Comparison of ENCODE assay signal across 24 mouse cellular contexts in the genomic region with DNA sequence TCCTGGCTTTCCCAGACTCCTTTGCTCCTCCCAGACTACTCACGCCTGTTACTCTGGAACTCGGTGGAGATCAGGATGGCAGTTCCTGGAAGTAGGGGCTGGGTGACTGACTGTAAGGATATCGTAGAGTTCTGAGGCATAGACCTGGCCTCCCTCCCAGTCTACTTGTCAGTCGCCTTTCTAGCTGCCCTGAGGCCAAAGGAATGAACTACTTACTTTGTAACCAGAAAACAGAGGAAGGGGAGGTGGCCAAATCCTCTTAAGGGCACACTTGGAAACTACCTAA. TPM values are rescaled to one million over a fixed set of nuclear protein-coding genes. Genes with fewer than 3 reads are reported as not detected.
DNase-seq lines count a peak whose midpoint lies in the region; ATAC-seq and TF ChIP-seq lines count a peak whose summit lies in the region.
"Had no signal": no experiment of that assay in that cellular context is flagged by ENCODE, and none has a peak within 500 bp of the region (broad histone marks: within the 10 kb centered on the region; RNA-seq: fewer than 3 reads in every experiment).

No protein-coding gene starts in this region.

- peak overlapping the region; percentile 67 for H3K27ac ChIP-seq in liver, adult 2 months (replicated peaks; ENCODE audit: insufficient read depth, low read depth, low read length)
- H3K27ac ChIP-seq in liver, embryonic 14.5 days = peak overlapping the region; percentile 63
- H3K27ac ChIP-seq in lung, postnatal 0 days (ENCODE audit: low read length) = no peak overlapping the region
- no peak overlapping the region for H3K27ac ChIP-seq in left cerebral cortex, adult 2 months
- H3K27ac ChIP-seq in hindbrain, embryonic 12.5 days = no peak overlapping the region
- H3K27ac ChIP-seq: embryonic facial prominence, embryonic 12.5 days; forebrain, embryonic 12.5 days; hindbrain, embryonic 13.5 days; hindbrain, postnatal 0 days had no signal

- TF ChIP-seq POLR2A in liver, adult 2 months (IDR thresholded peaks at IDR 0.05; ENCODE audit: extremely low read depth, insufficient read depth, low read length) = no peak

- intact Hi-C loops in left cerebral cortex, adult 2 months (cut with DNase I) = no loop called here

- DNase-seq in liver, adult 2 months (ENCODE audit: extremely low read depth, low read depth, low spot score) = peak; percentile 55
- no peak for DNase-seq in liver
- DNase-seq in ZHBTc4 (ENCODE audit: low read depth, low spot score) = peak; percentile 40
- DNase-seq in liver, embryonic 14.5 days (ENCODE audit: low read depth in 3 of 3, low spot score in 3 of 3) = no peak
- no peak for DNase-seq in lung, postnatal 0 days (ENCODE audit: low spot score)
- no peak for DNase-seq in left cerebral cortex, adult 2 months (ENCODE audit: extremely low spot score in 1 of 2, low spot score in 2 of 2)
- DNase-seq: adrenal gland, postnatal 10 days; cerebellum, adult 11 months; cerebellum, adult 9-10 months; cerebellum, postnatal 25 days; gastrocnemius, postnatal 14 days; heart, postnatal 10 days; heart, postnatal 4 days had no signal

- no peak overlapping the region for H3K9ac ChIP-seq in liver, adult 2 months (ENCODE audit: low read depth, low read length)
- H3K9ac ChIP-seq in liver, embryonic 14.5 days (replicated peaks) = no peak overlapping the region; the same call in 1 of the 2 replicates
- no peak overlapping the region for H3K9ac ChIP-seq in lung, postnatal 0 days (replicated peaks; ENCODE audit: low read depth)
- H3K9ac ChIP-seq in hindbrain, embryonic 12.5 days = no peak overlapping the region
- H3K9ac ChIP-seq: embryonic facial prominence, embryonic 12.5 days; forebrain, embryonic 12.5 days; hindbrain, embryonic 13.5 days had no signal

- H3K4me2 ChIP-seq in liver, embryonic 14.5 days (ENCODE audit: low read depth) = no peak overlapping the region; the same call in 1 of the 2 replicates
- no peak overlapping the region for H3K4me2 ChIP-seq in lung, postnatal 0 days (replicated peaks; ENCODE audit: low read depth, low read length)
- H3K4me2 ChIP-seq in hindbrain, embryonic 12.5 days (replicated peaks) = no peak overlapping the region
- H3K4me2 ChIP-seq: embryonic facial prominence, embryonic 12.5 days; forebrain, embryonic 12.5 days; hindbrain, embryonic 13.5 days had no signal

- ATAC-seq in liver, embryonic 14.5 days (ENCODE audit: insufficient read depth) = peak; percentile 1; the same call in 1 of the 2 replicates
- ATAC-seq in lung, postnatal 0 days = no peak
- ATAC-seq in hindbrain, embryonic 12.5 days (ENCODE audit: low FRiP score) = no peak
- ATAC-seq: forebrain, embryonic 16.5 days; hindbrain, postnatal 0 days had no signal

- H3K4me1 ChIP-seq in liver, adult 2 months (ENCODE audit: control insufficient read depth, insufficient read depth, low read length) = peaks cover 14% of the 10 kb centered on the region
- peaks cover 20 to 24% of the 10 kb centered on the region in 2 experiments for H3K4me1 ChIP-seq in liver, embryonic 14.5 days (replicated peaks; ENCODE audit: control insufficient read depth in 2 of 2, insufficient read depth in 2 of 2, low read length in 1 of 2)
- H3K4me1 ChIP-seq in lung, postnatal 0 days (ENCODE audit: insufficient read depth, low read depth, low read length) = no peaks in the 10 kb centered on the region
- H3K4me1 ChIP-seq in hindbrain, embryonic 12.5 days = no peaks in the 10 kb centered on the region
- H3K4me1 ChIP-seq: forebrain, embryonic 12.5 days; hindbrain, embryonic 13.5 days had no signal

- no peak for TF ChIP-seq CTCF in liver, adult 2 months (IDR thresholded peaks at IDR 0.05; ENCODE audit: low read depth, low read length)
- no peak for TF ChIP-seq CTCF in liver, embryonic 14.5 days (IDR thresholded peaks at IDR 0.05; ENCODE audit: low read depth)
- TF ChIP-seq CTCF in lung, postnatal 0 days (IDR thresholded peaks at IDR 0.05) = no peak
- TF ChIP-seq CTCF in left cerebral cortex, adult 2 months (IDR thresholded peaks at IDR 0.05) = no peak

- H3K27me3 ChIP-seq in liver, adult 2 months (ENCODE audit: control insufficient read depth, insufficient read depth, low read length) = no peaks in the 10 kb centered on the region
- no peaks in the 10 kb centered on the region for H3K27me3 ChIP-seq in liver, embryonic 14.5 days (ENCODE audit: control insufficient read depth, insufficient read depth, low read length)
- H3K27me3 ChIP-seq in lung, postnatal 0 days (replicated peaks; ENCODE audit: insufficient read depth, low read length) = no peaks in the 10 kb centered on the region
- H3K27me3 ChIP-seq in hindbrain, embryonic 12.5 days = no peaks in the 10 kb centered on the region
- H3K27me3 ChIP-seq: CH12.LX; embryonic facial prominence, embryonic 12.5 days; forebrain, embryonic 12.5 days; hindbrain, embryonic 13.5 days had no signal

- H3K4me3 ChIP-seq in liver, adult 2 months (ENCODE audit: insufficient read depth, low read depth, low read length) = no peak overlapping the region
- no peak overlapping the region for H3K4me3 ChIP-seq in liver, embryonic 14.5 days (ENCODE audit: insufficient read depth in 1 of 2, low read depth in 2 of 2, low read length in 2 of 2)
- no peak overlapping the region for H3K4me3 ChIP-seq in lung, postnatal 0 days (ENCODE audit: low read depth, low read length)
- no peak overlapping the region for H3K4me3 ChIP-seq in left cerebral cortex, adult 2 months
- H3K4me3 ChIP-seq in hindbrain, embryonic 12.5 days = no peak overlapping the region
- H3K4me3 ChIP-seq: embryonic facial prominence, embryonic 12.5 days; forebrain, embryonic 12.5 days; hindbrain, embryonic 13.5 days had no signal

- H3K9me3 ChIP-seq in liver, embryonic 14.5 days (ENCODE audit: control insufficient read depth, low read length) = no peaks in the 10 kb centered on the region
- H3K9me3 ChIP-seq in lung, postnatal 0 days (ENCODE audit: low read length) = no peaks in the 10 kb centered on the region
- H3K9me3 ChIP-seq in hindbrain, embryonic 12.5 days (replicated peaks) = no peaks in the 10 kb centered on the region
- H3K9me3 ChIP-seq: embryonic facial prominence, embryonic 12.5 days; forebrain, embryonic 12.5 days; hindbrain, embryonic 13.5 days had no signal

- WGBS in liver, adult 2 months = 12% methylated on average over 4 of the region's 4 CpGs
- 59% methylated on average over 4 of the region's 4 CpGs for WGBS in liver, embryonic 14.5 days (ENCODE audit: insufficient replicate concordance)
- WGBS in lung, postnatal 0 days = 46% methylated on average over 4 of the region's 4 CpGs
- 69% methylated on average over 4 of the region's 4 CpGs for WGBS in hindbrain, embryonic 12.5 days

- peaks cover 32% of the 10 kb centered on the region for H3K36me3 ChIP-seq in liver, adult 2 months (ENCODE audit: control insufficient read depth, insufficient read depth, low read length)
- H3K36me3 ChIP-seq in liver, embryonic 14.5 days (replicated peaks; ENCODE audit: control insufficient read depth, insufficient read depth, low read depth) = no peaks in the 10 kb centered on the region
- peaks cover 5% of the 10 kb centered on the region; the same call in 1 of the 2 replicates for H3K36me3 ChIP-seq in lung, postnatal 0 days (ENCODE audit: insufficient read depth, low read length)
- H3K36me3 ChIP-seq in hindbrain, embryonic 12.5 days = peaks cover 8% of the 10 kb centered on the region

- no peak for TF ChIP-seq EP300 in liver, embryonic 14.5 days (IDR thresholded peaks at IDR 0.05; ENCODE audit: low read depth)
- no peak for TF ChIP-seq EP300 in lung, postnatal 0 days (IDR thresholded peaks at IDR 0.05)

- no peaks in the 10 kb centered on the region for H3K79me2 ChIP-seq in liver, adult 2 months (ENCODE audit: control insufficient read depth, insufficient read depth, low read length)

RNA-seq across cellular contexts. Expression of a gene that starts 5.4 kb away (rescaled TPM):
- total RNA-seq in liver, adult 2 months (2014; rRNA removed) = 5.3 and 6.7 TPM in 2 replicates
- 5.0 and 5.4 TPM in 2 replicates for polyA plus RNA-seq in liver, adult 2 months (2012; rRNA removed)
- polyA plus RNA-seq in liver, embryonic 14.5 days (2012; rRNA removed) = 9.4 and 13.0 TPM in 2 replicates
- polyA plus RNA-seq in liver, embryonic 14.5 days (2014; fragmentation: Nextera tagmentation; extraction: Ambion mirVana) = 12.1 and 16.3 TPM in 2 replicates
- 284 and 329 TPM in 2 replicates for polyA plus RNA-seq in lung, postnatal 0 days (2015; fragmentation: Nextera tagmentation; extraction: Ambion mirVana)
- total RNA-seq in left cerebral cortex, adult 2 months (2021) = 1 to 10 TPM; 3.2 to 3.6 TPM
- polyA plus RNA-seq in hindbrain, embryonic 12.5 days (2016; fragmentation: Nextera tagmentation; extraction: Ambion mirVana) = 11.8 and 14.2 TPM in 2 replicates

RNA-seq across cellular contexts. Expression of a gene that starts 28.0 kb away (rescaled TPM):
- not detected in 2 replicates for total RNA-seq in liver, adult 2 months (2014; rRNA removed)
- polyA plus RNA-seq in liver, adult 2 months (2012; rRNA removed) = 0.17 TPM in 1 of 2 replicates, not detected in the other
- not detected in 2 replicates for polyA plus RNA-seq in liver, embryonic 14.5 days (2012; rRNA removed)
- not detected in 2 replicates for polyA plus RNA-seq in liver, embryonic 14.5 days (2014; fragmentation: Nextera tagmentation; extraction: Ambion mirVana)
- 8.9 and 10.2 TPM in 2 replicates for polyA plus RNA-seq in lung, postnatal 0 days (2015; fragmentation: Nextera tagmentation; extraction: Ambion mirVana)
- total RNA-seq in left cerebral cortex, adult 2 months (2021) = not detected
- not detected in 2 replicates for polyA plus RNA-seq in hindbrain, embryonic 12.5 days (2016; fragmentation: Nextera tagmentation; extraction: Ambion mirVana)
- total RNA-seq: adrenal gland, postnatal 4 days; ES-E14; hindbrain, postnatal 0 days had no signal
- polyA plus RNA-seq: brain, embryonic 14.5 days; embryonic facial prominence, embryonic 12.5 days; forebrain, embryonic 12.5 days; forebrain, embryonic 16.5 days; frontal cortex, adult 2 months; hindbrain, embryonic 13.5 days; hindbrain, postnatal 0 days had no signal

RNA-seq across cellular contexts. Expression of a gene that starts 40.2 kb away (rescaled TPM):
- total RNA-seq in liver, adult 2 months (2014; rRNA removed) = 0.09 and 0.13 TPM in 2 replicates
- 0.02 TPM in 2 replicates for polyA plus RNA-seq in liver, adult 2 months (2012; rRNA removed)
- 0.01 and 0.02 TPM in 2 replicates for polyA plus RNA-seq in liver, embryonic 14.5 days (2012; rRNA removed)
- polyA plus RNA-seq in liver, embryonic 14.5 days (2014; fragmentation: Nextera tagmentation; extraction: Ambion mirVana) = not detected in 2 replicates
- 0.04 TPM in 1 of 2 replicates, not detected in the other for polyA plus RNA-seq in lung, postnatal 0 days (2015; fragmentation: Nextera tagmentation; extraction: Ambion mirVana)
- not detected for total RNA-seq in left cerebral cortex, adult 2 months (2021)
- 0.04 TPM in 1 of 2 replicates, not detected in the other for polyA plus RNA-seq in hindbrain, embryonic 12.5 days (2016; fragmentation: Nextera tagmentation; extraction: Ambion mirVana)

Comparison
In these comparisons a context has a peak if more than half of its experiments do, and no peak if none do; other contexts are left out.
1. DNase-seq: peak in liver, adult 2 months (single experiment) and ZHBTc4 (single experiment); none in liver (single experiment), liver, embryonic 14.5 days (0 of 3), lung, postnatal 0 days (single experiment) and left cerebral cortex, adult 2 months (0 of 2).
2. H3K27ac ChIP-seq: peak in liver, adult 2 months (single experiment) and liver, embryonic 14.5 days (single experiment); none in lung, postnatal 0 days (single experiment), left cerebral cortex, adult 2 months (single experiment) and hindbrain, embryonic 12.5 days (single experiment).
3. RNA of a gene that starts 5.4 kb away (polyA plus RNA-seq): 284 to 329 TPM in lung, postnatal 0 days; 11.8 to 14.2 TPM in hindbrain, embryonic 12.5 days, 9.4 to 16.3 TPM in liver, embryonic 14.5 days and 5.0 to 5.4 TPM in liver, adult 2 months; every median in the first group is over 10 times any median in the second.